9 mouse cellular contexts compared by ENCODE assay signal in genomic region chr19:5711218-5711617, GRCm38 (mm10). TPM values are rescaled to one million over a fixed set of nuclear protein-coding genes. Genes with fewer than 3 reads are reported as not detected.
DNase-seq lines count a peak whose midpoint lies in the region; ATAC-seq and TF ChIP-seq lines count a peak whose summit lies in the region.
"Had no signal": no experiment of that assay in that cellular context is flagged by ENCODE, and none has a peak within 500 bp of the region (broad histone marks: within the 10 kb centered on the region; RNA-seq: fewer than 3 reads in every experiment).

No protein-coding gene starts in this region.

- peak; percentile 76 to 89 for DNase-seq in adrenal gland, adult (ENCODE audit: inconsistent age in 2 of 2, low spot score in 1 of 2)
- no peak for DNase-seq in adrenal gland, postnatal 4 days (ENCODE audit: low spot score in 2 of 2)
- DNase-seq in midbrain, embryonic 11.5 days (ENCODE audit: low spot score, missing footprints) = peak; percentile 91
- peak; percentile 87 to 90 for DNase-seq in cerebellum, postnatal 10 days
- DNase-seq in induced T-regulatory cell, adult 2 months (ENCODE audit: low read depth) = peak; percentile 84
- peak; percentile 72 for DNase-seq in liver, postnatal 0 days
- DNase-seq in splenic B cell, adult 2 months (ENCODE audit: low read depth, low spot score) = peak; percentile 78

- no peak overlapping the region for H3K27ac ChIP-seq in midbrain, embryonic 11.5 days (ENCODE audit: low read depth, low read length)
- no peak overlapping the region for H3K27ac ChIP-seq in midbrain, embryonic 16.5 days (ENCODE audit: low read length)
- no peak overlapping the region for H3K27ac ChIP-seq in liver, postnatal 0 days (ENCODE audit: low read depth)
- H3K27ac ChIP-seq: midbrain, embryonic 12.5 days had no signal

- H3K4me2 ChIP-seq in midbrain, embryonic 11.5 days = no peak overlapping the region
- no peak overlapping the region for H3K4me2 ChIP-seq in midbrain, embryonic 16.5 days (ENCODE audit: low read length)
- H3K4me2 ChIP-seq in liver, postnatal 0 days (ENCODE audit: low read depth, low read length) = no peak overlapping the region
- H3K4me2 ChIP-seq: midbrain, embryonic 12.5 days had no signal

- H3K36me3 ChIP-seq in midbrain, embryonic 11.5 days (ENCODE audit: control insufficient read depth, insufficient read depth, low read length) = peaks cover 12% of the 10 kb centered on the region
- peaks cover 15% of the 10 kb centered on the region for H3K36me3 ChIP-seq in midbrain, embryonic 16.5 days (ENCODE audit: control insufficient read depth, insufficient read depth, low read length)
- H3K36me3 ChIP-seq in liver, postnatal 0 days (replicated peaks; ENCODE audit: insufficient read depth, low read length) = peaks cover 91% of the 10 kb centered on the region
- peaks cover 17% of the 10 kb centered on the region for H3K36me3 ChIP-seq in splenic B cell, adult 2 months (ENCODE audit: control insufficient read depth, insufficient read depth, low read length, poor library complexity, severe bottlenecking)

- no peak for ATAC-seq in midbrain, embryonic 11.5 days (ENCODE audit: low FRiP score)
- ATAC-seq in midbrain, embryonic 16.5 days = no peak
- ATAC-seq in liver, postnatal 0 days = no peak

- no peak overlapping the region for H3K9ac ChIP-seq in midbrain, embryonic 11.5 days (ENCODE audit: low read length)
- no peak overlapping the region for H3K9ac ChIP-seq in midbrain, embryonic 16.5 days (ENCODE audit: low read depth, low read length)
- no peak overlapping the region for H3K9ac ChIP-seq in liver, postnatal 0 days (replicated peaks)
- H3K9ac ChIP-seq: midbrain, embryonic 12.5 days had no signal

- H3K27me3 ChIP-seq in midbrain, embryonic 11.5 days (ENCODE audit: control insufficient read depth, insufficient read depth, low read length) = no peaks in the 10 kb centered on the region
- H3K27me3 ChIP-seq in midbrain, embryonic 16.5 days (ENCODE audit: control insufficient read depth, insufficient read depth, low read depth, low read length) = no peaks in the 10 kb centered on the region
- no peaks in the 10 kb centered on the region for H3K27me3 ChIP-seq in liver, postnatal 0 days (ENCODE audit: insufficient read depth, low read length)
- no peaks in the 10 kb centered on the region for H3K27me3 ChIP-seq in splenic B cell, adult 2 months (ENCODE audit: control insufficient read depth, insufficient read depth, low read length, poor library complexity, severe bottlenecking)

- 8% methylated on average over 3 of the region's 3 CpGs for WGBS in midbrain, embryonic 11.5 days
- 4% methylated on average over 3 of the region's 3 CpGs for WGBS in midbrain, embryonic 16.5 days
- 40% methylated on average over 3 of the region's 3 CpGs for WGBS in liver, postnatal 0 days (ENCODE audit: insufficient replicate concordance)

- H3K4me3 ChIP-seq in midbrain, embryonic 11.5 days (ENCODE audit: low read depth, low read length) = no peak overlapping the region
- H3K4me3 ChIP-seq in midbrain, embryonic 16.5 days (ENCODE audit: low read depth, low read length) = no peak overlapping the region
- no peak overlapping the region for H3K4me3 ChIP-seq in liver, postnatal 0 days (ENCODE audit: low read depth, low read length)
- H3K4me3 ChIP-seq: midbrain, embryonic 12.5 days had no signal

- H3K9me3 ChIP-seq in midbrain, embryonic 11.5 days (ENCODE audit: control insufficient read depth, low read length) = no peaks in the 10 kb centered on the region
- H3K9me3 ChIP-seq in midbrain, embryonic 16.5 days (replicated peaks; ENCODE audit: control insufficient read depth, low read length, poor library complexity, severe bottlenecking) = no peaks in the 10 kb centered on the region
- H3K9me3 ChIP-seq in liver, postnatal 0 days (ENCODE audit: low read length) = no peaks in the 10 kb centered on the region
- H3K9me3 ChIP-seq: midbrain, embryonic 12.5 days had no signal

- TF ChIP-seq CTCF in liver, postnatal 0 days (IDR thresholded peaks at IDR 0.05; ENCODE audit: low read depth) = peak; percentile 91

- no peak for TF ChIP-seq EP300 in liver, postnatal 0 days (IDR thresholded peaks at IDR 0.05; ENCODE audit: low read depth)

- H3K4me1 ChIP-seq in midbrain, embryonic 11.5 days (ENCODE audit: control insufficient read depth, insufficient read depth, low read length) = peaks cover 10% of the 10 kb centered on the region
- peaks cover 12% of the 10 kb centered on the region; the same call in 1 of the 2 replicates for H3K4me1 ChIP-seq in midbrain, embryonic 16.5 days (ENCODE audit: control insufficient read depth, insufficient read depth, low read length)
- H3K4me1 ChIP-seq in liver, postnatal 0 days (ENCODE audit: insufficient read depth) = peaks cover 20% of the 10 kb centered on the region

RNA-seq across cellular contexts. Expression of gene Kcnk7, which starts 7.1 kb away (rescaled TPM):
- total RNA-seq in adrenal gland, postnatal 4 days (2021) = not detected
- polyA plus RNA-seq in midbrain, embryonic 11.5 days (2014; fragmentation: Nextera tagmentation; extraction: Ambion mirVana) = not detected in 2 replicates
- 0.15 TPM in 1 of 2 replicates, not detected in the other for polyA plus RNA-seq in midbrain, embryonic 16.5 days (2015; fragmentation: Nextera tagmentation; extraction: Ambion mirVana)
- 0.17 and 0.18 TPM in 2 replicates for polyA plus RNA-seq in liver, postnatal 0 days (2015; fragmentation: Nextera tagmentation; extraction: Ambion mirVana)

RNA-seq across cellular contexts. Expression of gene Ehbp1l1, which starts 14.9 kb away (rescaled TPM):
- total RNA-seq in adrenal gland, postnatal 4 days (2021) = 10 to 100 TPM; 34.9 to 35.6 TPM
- 5.3 and 5.4 TPM in 2 replicates for polyA plus RNA-seq in midbrain, embryonic 11.5 days (2014; fragmentation: Nextera tagmentation; extraction: Ambion mirVana)
- polyA plus RNA-seq in midbrain, embryonic 16.5 days (2015; fragmentation: Nextera tagmentation; extraction: Ambion mirVana) = 31.3 and 38.6 TPM in 2 replicates
- 38.5 and 42.5 TPM in 2 replicates for polyA plus RNA-seq in liver, postnatal 0 days (2015; fragmentation: Nextera tagmentation; extraction: Ambion mirVana)

RNA-seq across cellular contexts. Expression of gene Fam89b, which starts 18.2 kb away (rescaled TPM):
- 10 to 100 TPM; 63.5 to 67.5 TPM for total RNA-seq in adrenal gland, postnatal 4 days (2021)
- polyA plus RNA-seq in midbrain, embryonic 11.5 days (2014; fragmentation: Nextera tagmentation; extraction: Ambion mirVana) = 157 and 158 TPM in 2 replicates
- polyA plus RNA-seq in midbrain, embryonic 16.5 days (2015; fragmentation: Nextera tagmentation; extraction: Ambion mirVana) = 116 and 131 TPM in 2 replicates
- 28.9 and 31.0 TPM in 2 replicates for polyA plus RNA-seq in liver, postnatal 0 days (2015; fragmentation: Nextera tagmentation; extraction: Ambion mirVana)

RNA-seq across cellular contexts. Expression of gene Pcnx3, which starts 22.5 kb away (rescaled TPM):
- total RNA-seq in adrenal gland, postnatal 4 days (2021) = 100 to 1,000 TPM; 117 to 123 TPM
- polyA plus RNA-seq in midbrain, embryonic 11.5 days (2014; fragmentation: Nextera tagmentation; extraction: Ambion mirVana) = 18.6 and 23.1 TPM in 2 replicates
- polyA plus RNA-seq in midbrain, embryonic 16.5 days (2015; fragmentation: Nextera tagmentation; extraction: Ambion mirVana) = 23.9 and 25.3 TPM in 2 replicates
- 5.2 and 5.6 TPM in 2 replicates for polyA plus RNA-seq in liver, postnatal 0 days (2015; fragmentation: Nextera tagmentation; extraction: Ambion mirVana)

RNA-seq across cellular contexts. Expression of gene Map3k11, which starts 22.7 kb away (rescaled TPM):
- 10 to 100 TPM; 56.9 to 57.4 TPM for total RNA-seq in adrenal gland, postnatal 4 days (2021)
- 14.0 and 17.3 TPM in 2 replicates for polyA plus RNA-seq in midbrain, embryonic 11.5 days (2014; fragmentation: Nextera tagmentation; extraction: Ambion mirVana)
- 9.5 and 12.9 TPM in 2 replicates for polyA plus RNA-seq in midbrain, embryonic 16.5 days (2015; fragmentation: Nextera tagmentation; extraction: Ambion mirVana)
- 10.4 and 12.5 TPM in 2 replicates for polyA plus RNA-seq in liver, postnatal 0 days (2015; fragmentation: Nextera tagmentation; extraction: Ambion mirVana)

Comparison
In these comparisons a context has a peak if more than half of its experiments do, and no peak if none do; other contexts are left out.
1. DNase-seq: peak in adrenal gland, adult (2 of 2), midbrain, embryonic 11.5 days (single experiment), cerebellum, postnatal 10 days (2 of 2), induced T-regulatory cell, adult 2 months (single experiment), liver, postnatal 0 days (single experiment) and splenic B cell, adult 2 months (single experiment); none in adrenal gland, postnatal 4 days (0 of 2).